Mouse (Mus musculus) T-cell, adult 66 days (primary cell): ENCODE results near the gene Rpl24. TPM values are rescaled to one million over a fixed set of nuclear protein-coding genes. Genes with fewer than 3 reads are reported as not detected.

Source experiments
- total RNA-seq, 2 experiments: library from RNA; stranded (reverse); gene quantifications; 3 replicates in 1 of 2; 4 replicates in 1 of 2; pipeline ENCODE4 v1.2.4; 2023

The Rpl24 gene
- total RNA-seq = 1,000 to 10,000 TPM; 1,002 to 1,010 TPM

GRCm38 (mm10) chr16:55966212-55966871 lies at the start of gene Rpl24:
Rpl24 (plus strand) TSS chr16:55966275.

GRCm38 (mm10) chr16:55934453-55935037 lies 31.5 kb upstream of the Rpl24 start, which contains the start of gene Cep97:
Cep97 (minus strand) TSS chr16:55934855.

GRCm38 (mm10) chr16:55973431-55974255 lies 7.6 kb downstream of the Rpl24 start, which contains the start of gene Zbtb11:
Zbtb11 (plus strand) TSS chr16:55973883.

Other genes with a start within 250 kb of the Rpl24 start
- 100 to 1,000 TPM; 130 to 143 TPM for gene Nfkbiz, start 127.4 kb upstream of the Rpl24 start, total RNA-seq
- gene Nxpe3, start 71.0 kb upstream of the Rpl24 start, total RNA-seq = 10 to 100 TPM; 26.0 to 28.3 TPM
- gene Cep97, start 31.4 kb upstream of the Rpl24 start, total RNA-seq = 10 to 100 TPM; 57.5 to 63.3 TPM
- 10 to 100 TPM; 55.3 to 61.6 TPM for gene Zbtb11, start 7.6 kb downstream of the Rpl24 start, total RNA-seq
- 100 to 1,000 TPM; 107 to 115 TPM for gene Pcnp, start 63.5 kb downstream of the Rpl24 start, total RNA-seq
- 10 to 100 TPM; 20.6 to 20.8 TPM for gene Trmt10c, start 71.5 kb downstream of the Rpl24 start, total RNA-seq
- gene Senp7, start 82.1 kb downstream of the Rpl24 start, total RNA-seq = 10 to 100 TPM; 91.2 to 97.4 TPM
- gene Impg2, start 238.0 kb downstream of the Rpl24 start, total RNA-seq = 1 to 10 TPM; 3.0 to 4.2 TPM